Mouse (Mus musculus) kidney, postnatal 25 days (tissue): ENCODE data around the gene Fry.
A peak's percentile ranks its signal among the peaks of the same experiment; 100 is the strongest.

Experiments
- DNase-seq, 2 experiments: peaks; one replicate each; pipeline ENCODE4 v3.0.0; 2021; ENCODE audit warnings: mixed read lengths in 2 of 2

The Fry gene

GRCm38 (mm10) chr5:150229776-150230175 lies 111.3 kb downstream of the Fry start:
- DNase-seq: no peak

GRCm38 (mm10) chr5:150232159-150233150 lies 114.0 kb downstream of the Fry start:
- peak in 1 of 2 experiments; percentile 25 for DNase-seq

- DNase-seq: peak; percentile 69 to 80
Measured at GRCm38 (mm10) chr5:150233154-150233886, 114.9 kb downstream of the Fry start.

- no peak for DNase-seq
Measured at GRCm38 (mm10) chr5:150235931-150236330, 117.5 kb downstream of the Fry start.

GRCm38 (mm10) chr5:150236597-150236996 lies 118.2 kb downstream of the Fry start:
- DNase-seq: no peak

- no peak for DNase-seq
Measured at GRCm38 (mm10) chr5:150241638-150242037, 123.2 kb downstream of the Fry start.

- no peak for DNase-seq
Measured at GRCm38 (mm10) chr5:150246737-150247136, 128.3 kb downstream of the Fry start.

- DNase-seq: no peak
Measured at GRCm38 (mm10) chr5:150257764-150258163, 139.3 kb downstream of the Fry start.

GRCm38 (mm10) chr5:150259191-150260053 lies 141.0 kb downstream of the Fry start:
- DNase-seq: peak; percentile 47 to 69

- no peak for DNase-seq
Measured at GRCm38 (mm10) chr5:150260054-150260386, 141.6 kb downstream of the Fry start.

- no peak for DNase-seq
Measured at GRCm38 (mm10) chr5:150261361-150261760, 142.9 kb downstream of the Fry start.

- DNase-seq: peak; percentile 70 to 88
Measured at GRCm38 (mm10) chr5:150262046-150262716, 143.7 kb downstream of the Fry start.

GRCm38 (mm10) chr5:150262717-150263103 lies 144.3 kb downstream of the Fry start:
- no peak for DNase-seq

- DNase-seq: no peak
Measured at GRCm38 (mm10) chr5:150263162-150263561, 144.7 kb downstream of the Fry start.

- no peak for DNase-seq
Measured at GRCm38 (mm10) chr5:150263656-150264055, 145.2 kb downstream of the Fry start.

GRCm38 (mm10) chr5:150265005-150265404 lies 146.6 kb downstream of the Fry start:
- no peak for DNase-seq

- DNase-seq: no peak
Measured at GRCm38 (mm10) chr5:150265953-150266352, 147.5 kb downstream of the Fry start.

- no peak for DNase-seq
Measured at GRCm38 (mm10) chr5:150268261-150268660, 149.8 kb downstream of the Fry start.

GRCm38 (mm10) chr5:150270468-150270867 lies 152.0 kb downstream of the Fry start:
- no peak for DNase-seq

- no peak for DNase-seq
Measured at GRCm38 (mm10) chr5:150272173-150272572, 153.7 kb downstream of the Fry start.

- DNase-seq: no peak
Measured at GRCm38 (mm10) chr5:150275314-150275713, 156.9 kb downstream of the Fry start.

GRCm38 (mm10) chr5:150276611-150277010 lies 158.2 kb downstream of the Fry start:
- DNase-seq: no peak
